Mouse (Mus musculus) C2C12 (cell line): ENCODE measurements around the gene Rpl4.

ENCODE experiments used
- CTCF ChIP-seq: IDR thresholded peaks from one replicate; pipeline ENCODE4 v1.5.1; 2011; ENCODE audit not compliant: control insufficient read depth, insufficient read depth, insufficient read length
- MAX ChIP-seq: IDR thresholded peaks from one replicate; pipeline ENCODE4 v1.6.1; 2011; ENCODE audit warnings: mild to moderate bottlenecking, control low read depth

GRCm38 (mm10) chr9:64126121-64126520 lies 47.1 kb upstream of the Rpl4 start:
- TF ChIP-seq MAX (no peak), CTCF (no peak)
